Comparison of ENCODE assay signal across 23 mouse cellular contexts in genomic region chr17:30375107-30375506, GRCm38 (mm10).
DNase-seq lines count a peak whose midpoint lies in the region; ATAC-seq lines count a peak whose summit lies in the region.
"Had no signal": no experiment of that assay in that cellular context is flagged by ENCODE, and none has a peak within 500 bp of the region (broad histone marks: within the 10 kb centered on the region; RNA-seq: fewer than 3 reads in every experiment).

No protein-coding gene starts in this region.

- no peak overlapping the region for H3K4me2 ChIP-seq in hindbrain, embryonic 12.5 days (replicated peaks)
- no peak overlapping the region for H3K4me2 ChIP-seq in midbrain, embryonic 14.5 days (ENCODE audit: low read length)
- H3K4me2 ChIP-seq: heart, embryonic 15.5 days; limb, embryonic 15.5 days; lung, embryonic 15.5 days; neural tube, embryonic 12.5 days had no signal

- H3K36me3 ChIP-seq in hindbrain, embryonic 12.5 days: no peaks in the 10 kb centered on the region
- H3K36me3 ChIP-seq in hindbrain, embryonic 10.5 days: no peaks in the 10 kb centered on the region
- H3K36me3 ChIP-seq in midbrain, embryonic 14.5 days (ENCODE audit: control insufficient read depth, insufficient read depth, low read length): no peaks in the 10 kb centered on the region
- no peaks in the 10 kb centered on the region for H3K36me3 ChIP-seq in midbrain, embryonic 10.5 days
- H3K36me3 ChIP-seq: heart, embryonic 15.5 days; limb, embryonic 15.5 days; lung, embryonic 15.5 days; neural tube, embryonic 12.5 days had no signal

- no peak overlapping the region for H3K9ac ChIP-seq in hindbrain, embryonic 12.5 days
- H3K9ac ChIP-seq in midbrain, embryonic 14.5 days (replicated peaks; ENCODE audit: low read length): no peak overlapping the region
- H3K9ac ChIP-seq: heart, embryonic 15.5 days; limb, embryonic 15.5 days; lung, embryonic 15.5 days; neural tube, embryonic 12.5 days had no signal

- DNase-seq in hindbrain, embryonic 10.5 days (ENCODE audit: low spot score): no peak
- peak; percentile 47 for DNase-seq in midbrain, embryonic 14.5 days
- no peak for DNase-seq in midbrain, embryonic 10.5 days (ENCODE audit: low spot score)
- DNase-seq in MN1 (ENCODE audit: low spot score): peak; percentile 17
- DNase-seq in lung, postnatal 36 days: peak; percentile 58
- DNase-seq in spleen, adult 18-20 months: no peak
- no peak for DNase-seq in cerebellum, postnatal 14 days
- DNase-seq: cerebellum, adult 9-11 months; gastrocnemius, postnatal 10 days; heart, adult 2 months; layer of hippocampus, postnatal 36 days; right cerebral cortex, postnatal 25 days had no signal

- H3K9me3 ChIP-seq in hindbrain, embryonic 12.5 days (replicated peaks): no peaks in the 10 kb centered on the region
- no peaks in the 10 kb centered on the region for H3K9me3 ChIP-seq in hindbrain, embryonic 10.5 days
- no peaks in the 10 kb centered on the region for H3K9me3 ChIP-seq in midbrain, embryonic 14.5 days (ENCODE audit: control insufficient read depth, low read length)
- no peaks in the 10 kb centered on the region; the same call in 1 of the 2 replicates for H3K9me3 ChIP-seq in midbrain, embryonic 10.5 days (replicated peaks)
- H3K9me3 ChIP-seq: heart, embryonic 15.5 days; limb, embryonic 15.5 days; lung, embryonic 15.5 days; neural tube, embryonic 12.5 days had no signal

- H3K4me1 ChIP-seq in hindbrain, embryonic 12.5 days: peaks cover 15% of the 10 kb centered on the region
- peaks cover 28% of the 10 kb centered on the region for H3K4me1 ChIP-seq in hindbrain, embryonic 10.5 days (replicated peaks)
- peaks cover 32% of the 10 kb centered on the region for H3K4me1 ChIP-seq in midbrain, embryonic 14.5 days (ENCODE audit: control insufficient read depth, insufficient read depth, low read length)
- H3K4me1 ChIP-seq in midbrain, embryonic 10.5 days: peaks cover 25% of the 10 kb centered on the region
- H3K4me1 ChIP-seq: heart, embryonic 15.5 days had no signal

- H3K4me3 ChIP-seq in hindbrain, embryonic 12.5 days: no peak overlapping the region
- H3K4me3 ChIP-seq in hindbrain, embryonic 10.5 days: no peak overlapping the region
- H3K4me3 ChIP-seq in midbrain, embryonic 14.5 days (replicated peaks; ENCODE audit: low read depth, low read length): no peak overlapping the region
- no peak overlapping the region for H3K4me3 ChIP-seq in midbrain, embryonic 10.5 days
- H3K4me3 ChIP-seq: erythroblast, embryonic 14.5 days; heart, adult 2 months; heart, embryonic 15.5 days; limb, embryonic 15.5 days; lung, embryonic 15.5 days; neural tube, embryonic 12.5 days had no signal

- no peaks in the 10 kb centered on the region for H3K27me3 ChIP-seq in hindbrain, embryonic 12.5 days
- no peaks in the 10 kb centered on the region for H3K27me3 ChIP-seq in hindbrain, embryonic 10.5 days (ENCODE audit: insufficient read depth, poor library complexity, severe bottlenecking)
- no peaks in the 10 kb centered on the region for H3K27me3 ChIP-seq in midbrain, embryonic 14.5 days (ENCODE audit: control insufficient read depth, insufficient read depth, low read length)
- peaks cover 53% of the 10 kb centered on the region for H3K27me3 ChIP-seq in midbrain, embryonic 10.5 days (ENCODE audit: low read depth, poor library complexity, severe bottlenecking)
- H3K27me3 ChIP-seq: heart, embryonic 15.5 days; limb, embryonic 15.5 days; lung, embryonic 15.5 days; neural tube, embryonic 12.5 days; Patski had no signal

- no peak for ATAC-seq in hindbrain, embryonic 12.5 days (ENCODE audit: low FRiP score)
- ATAC-seq in midbrain, embryonic 14.5 days (ENCODE audit: low FRiP score, low TSS enrichment): no peak
- ATAC-seq: activated CD4-positive, CD25-positive, alpha-beta regulatory T cell, adult 4 months; intestine, embryonic 16.5 days; Patski had no signal

- peak overlapping the region; percentile 13; the same call in 1 of the 2 replicates for H3K27ac ChIP-seq in hindbrain, embryonic 12.5 days
- H3K27ac ChIP-seq in hindbrain, embryonic 10.5 days: no peak overlapping the region
- peak overlapping the region; percentile 58; the same call in 1 of the 2 replicates for H3K27ac ChIP-seq in midbrain, embryonic 14.5 days (replicated peaks; ENCODE audit: low read depth, low read length)
- H3K27ac ChIP-seq in midbrain, embryonic 10.5 days (replicated peaks): no peak overlapping the region
- H3K27ac ChIP-seq: heart, adult 2 months; heart, embryonic 15.5 days; kidney, postnatal 0 days; limb, embryonic 15.5 days; lung, embryonic 15.5 days; neural tube, embryonic 12.5 days; stomach, postnatal 0 days had no signal

- 90% methylated on average over 1 of the region's 1 CpGs for WGBS in hindbrain, embryonic 12.5 days
- WGBS in hindbrain, embryonic 10.5 days: 91% methylated on average over 1 of the region's 1 CpGs
- 84% methylated on average over 1 of the region's 1 CpGs for WGBS in midbrain, embryonic 14.5 days
- 82% methylated on average over 1 of the region's 1 CpGs for WGBS in midbrain, embryonic 10.5 days

Comparison
In these comparisons a context has a peak if more than half of its experiments do, and no peak if none do; other contexts are left out.
1. H3K27ac ChIP-seq: peak in hindbrain, embryonic 12.5 days (single experiment) and midbrain, embryonic 14.5 days (single experiment); none in hindbrain, embryonic 10.5 days (single experiment) and midbrain, embryonic 10.5 days (single experiment).
2. DNase-seq: peak in midbrain, embryonic 14.5 days (single experiment), MN1 (single experiment) and lung, postnatal 36 days (single experiment); none in hindbrain, embryonic 10.5 days (single experiment), midbrain, embryonic 10.5 days (single experiment), spleen, adult 18-20 months (0 of 2) and cerebellum, postnatal 14 days (0 of 2).